In the genomic region with DNA sequence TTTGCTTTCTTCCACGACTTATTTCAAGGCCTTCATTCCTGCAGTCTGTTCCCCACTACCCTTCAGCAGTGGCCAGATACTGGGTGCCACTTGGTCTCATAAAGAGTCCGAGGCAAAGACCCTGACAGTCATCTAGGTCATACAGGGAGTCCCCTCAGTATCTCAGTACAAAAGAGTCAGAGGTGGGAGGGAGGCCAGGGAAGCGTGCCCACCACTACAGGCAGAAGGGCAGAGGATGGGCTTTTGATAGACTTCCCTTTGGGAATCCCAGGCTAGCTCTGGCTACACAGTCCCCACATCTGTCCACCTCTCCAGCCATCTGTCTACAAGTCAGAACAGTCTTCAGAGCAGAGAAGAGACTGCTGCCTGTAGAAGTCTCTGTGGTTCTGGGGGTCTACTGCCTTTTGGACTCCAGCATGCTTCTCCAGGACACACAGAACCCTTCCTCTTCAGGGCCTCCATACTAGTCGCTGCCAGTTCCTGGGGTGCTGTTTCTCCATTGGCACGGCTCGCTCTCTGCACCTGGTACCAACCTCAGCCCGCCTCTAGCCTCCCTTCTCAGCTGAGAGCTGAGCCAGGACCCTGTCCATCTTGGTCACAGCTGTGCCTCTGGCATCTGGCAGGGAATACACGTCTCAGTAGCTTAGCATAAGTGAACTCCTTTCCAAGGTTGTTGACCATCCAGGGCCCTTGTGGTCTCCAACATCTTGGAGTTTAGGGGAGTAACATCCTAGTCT, we compare ENCODE assay signal across 17 mouse cellular contexts. TPM values are rescaled to one million over a fixed set of nuclear protein-coding genes. Genes with fewer than 3 reads are reported as not detected.
DNase-seq lines count a peak whose midpoint lies in the region; ATAC-seq and TF ChIP-seq lines count a peak whose summit lies in the region.
"Had no signal": no experiment of that assay in that cellular context is flagged by ENCODE, and none has a peak within 500 bp of the region (broad histone marks: within the 10 kb centered on the region; RNA-seq: fewer than 3 reads in every experiment).

No protein-coding gene starts in this region.

- H3K27me3 ChIP-seq in heart, embryonic 16.5 days (ENCODE audit: control insufficient read depth, insufficient read depth, low read length) = no peaks in the 10 kb centered on the region
- H3K27me3 ChIP-seq in heart, embryonic 12.5 days (replicated peaks) = no peaks in the 10 kb centered on the region
- H3K27me3 ChIP-seq in intestine, postnatal 0 days (replicated peaks; ENCODE audit: control insufficient read depth, insufficient read depth, low read length) = no peaks in the 10 kb centered on the region
- H3K27me3 ChIP-seq: forebrain, embryonic 13.5 days; limb, embryonic 13.5 days; neural tube, embryonic 13.5 days had no signal

- no peak for TF ChIP-seq CTCF in left cerebral cortex, adult 2 months (IDR thresholded peaks at IDR 0.05)
- no peak for TF ChIP-seq CTCF in intestine, postnatal 0 days (IDR thresholded peaks at IDR 0.05; ENCODE audit: low read depth)

- no peaks in the 10 kb centered on the region for H3K9me3 ChIP-seq in heart, embryonic 16.5 days (replicated peaks; ENCODE audit: control insufficient read depth, low read length)
- no peaks in the 10 kb centered on the region for H3K9me3 ChIP-seq in heart, embryonic 12.5 days (replicated peaks)
- no peaks in the 10 kb centered on the region for H3K9me3 ChIP-seq in intestine, postnatal 0 days (ENCODE audit: control insufficient read depth)
- H3K9me3 ChIP-seq: embryonic facial prominence, embryonic 10.5 days; forebrain, embryonic 13.5 days; limb, embryonic 13.5 days; midbrain, embryonic 10.5 days; neural tube, embryonic 13.5 days had no signal

- peak; percentile 29 for DNase-seq in cerebellum, adult 9-10 months
- DNase-seq in cerebellum, postnatal 36 days = no peak
- no peak for DNase-seq in left cerebral cortex, adult 2 months (ENCODE audit: extremely low spot score in 1 of 2, low spot score in 2 of 2)
- no peak for DNase-seq in left cerebral cortex, adult 9 months (ENCODE audit: low spot score in 2 of 2)
- DNase-seq in B cell, adult 2 months = no peak
- DNase-seq: adrenal gland, adult 2 months; cerebellum, adult 8-10 months; lung, postnatal 36 days; thymus, postnatal 14 days had no signal

- 0 out of 2 replicates have a peak, but pooled peaks cover 5% of the 10 kb centered on the region for H3K36me3 ChIP-seq in heart, embryonic 16.5 days (ENCODE audit: control insufficient read depth, insufficient read depth)
- peaks cover 26% of the 10 kb centered on the region for H3K36me3 ChIP-seq in heart, embryonic 12.5 days
- peaks cover 12% of the 10 kb centered on the region; the same call in 1 of the 2 replicates for H3K36me3 ChIP-seq in intestine, postnatal 0 days (ENCODE audit: control insufficient read depth, insufficient read depth)
- H3K36me3 ChIP-seq: neural tube, embryonic 13.5 days had no signal

- no peak overlapping the region for H3K9ac ChIP-seq in heart, embryonic 16.5 days (ENCODE audit: low read length)
- H3K9ac ChIP-seq in heart, embryonic 12.5 days = no peak overlapping the region
- H3K9ac ChIP-seq in intestine, postnatal 0 days (ENCODE audit: low read depth, low read length) = no peak overlapping the region
- H3K9ac ChIP-seq: forebrain, embryonic 13.5 days; limb, embryonic 13.5 days; neural tube, embryonic 13.5 days had no signal

- 77% methylated on average over 7 of the region's 8 CpGs for WGBS in heart, embryonic 16.5 days
- WGBS in heart, embryonic 12.5 days = 72% methylated on average over 8 of the region's 8 CpGs
- WGBS in intestine, postnatal 0 days = 78% methylated on average over 8 of the region's 8 CpGs

- ATAC-seq in heart, embryonic 16.5 days (replicated peaks; ENCODE audit: extremely low read depth, insufficient read depth, low FRiP score) = no peak
- no peak for ATAC-seq in heart, embryonic 12.5 days (ENCODE audit: insufficient number of reproducible peaks, low FRiP score)
- ATAC-seq in intestine, postnatal 0 days = no peak
- ATAC-seq: forebrain, embryonic 13.5 days had no signal

- H3K27ac ChIP-seq in heart, embryonic 16.5 days (ENCODE audit: low read length) = 0 out of 2 replicates have a peak overlapping the region, but pooled peaks have one; percentile 16
- H3K27ac ChIP-seq in heart, embryonic 12.5 days (ENCODE audit: poor library complexity, severe bottlenecking) = no peak overlapping the region
- peak overlapping the region; percentile 47; the same call in 1 of the 2 replicates for H3K27ac ChIP-seq in left cerebral cortex, adult 2 months
- H3K27ac ChIP-seq in intestine, postnatal 0 days (ENCODE audit: low read depth, low read length) = peak overlapping the region; percentile 82
- H3K27ac ChIP-seq: embryonic facial prominence, embryonic 10.5 days; forebrain, embryonic 13.5 days; limb, embryonic 13.5 days; midbrain, embryonic 10.5 days; neural tube, embryonic 13.5 days had no signal

- peaks cover 20% of the 10 kb centered on the region for H3K4me1 ChIP-seq in heart, embryonic 16.5 days (ENCODE audit: control insufficient read depth, insufficient read depth, low read length)
- H3K4me1 ChIP-seq in heart, embryonic 12.5 days (replicated peaks) = peaks cover 11% of the 10 kb centered on the region
- 0 out of 2 replicates have a peak, but pooled peaks cover 4% of the 10 kb centered on the region for H3K4me1 ChIP-seq in intestine, postnatal 0 days (replicated peaks; ENCODE audit: control insufficient read depth, insufficient read depth, low read length)
- H3K4me1 ChIP-seq: embryonic facial prominence, embryonic 10.5 days; forebrain, embryonic 13.5 days; limb, embryonic 13.5 days; midbrain, embryonic 10.5 days; neural tube, embryonic 13.5 days had no signal

- no peak overlapping the region for H3K4me3 ChIP-seq in heart, embryonic 16.5 days (ENCODE audit: low read length)
- H3K4me3 ChIP-seq in heart, embryonic 12.5 days = no peak overlapping the region
- H3K4me3 ChIP-seq in left cerebral cortex, adult 2 months = no peak overlapping the region
- no peak overlapping the region for H3K4me3 ChIP-seq in intestine, postnatal 0 days (ENCODE audit: low read depth, low read length)
- H3K4me3 ChIP-seq: embryonic facial prominence, embryonic 10.5 days; forebrain, embryonic 13.5 days; limb, embryonic 13.5 days; midbrain, embryonic 10.5 days; neural tube, embryonic 13.5 days had no signal

- intact Hi-C loops in left cerebral cortex, adult 2 months (cut with DNase I) = no loop called here

- H3K4me2 ChIP-seq in heart, embryonic 16.5 days (ENCODE audit: low read depth, low read length) = no peak overlapping the region
- H3K4me2 ChIP-seq in heart, embryonic 12.5 days = no peak overlapping the region
- no peak overlapping the region for H3K4me2 ChIP-seq in intestine, postnatal 0 days (replicated peaks; ENCODE audit: low read depth)
- H3K4me2 ChIP-seq: forebrain, embryonic 13.5 days; limb, embryonic 13.5 days; neural tube, embryonic 13.5 days had no signal

RNA-seq across cellular contexts. Expression of gene Plekhf1, which starts 9.0 kb away (rescaled TPM):
- polyA plus RNA-seq in heart, embryonic 16.5 days (2015; fragmentation: Nextera tagmentation; extraction: Ambion mirVana) = 7.3 and 7.7 TPM in 2 replicates
- 1.7 TPM in 2 replicates for polyA plus RNA-seq in heart, embryonic 12.5 days (2016; fragmentation: Nextera tagmentation; extraction: Ambion mirVana)
- 1 to 10 TPM; 2.3 to 2.5 TPM for total RNA-seq in left cerebral cortex, adult 2 months (2021)
- 5.2 and 5.9 TPM in 2 replicates for polyA plus RNA-seq in intestine, postnatal 0 days (2015; fragmentation: Nextera tagmentation; extraction: Ambion mirVana)

RNA-seq across cellular contexts. Expression of gene 1600014C10Rik, which starts 35.8 kb away (rescaled TPM):
- polyA plus RNA-seq in heart, embryonic 16.5 days (2015; fragmentation: Nextera tagmentation; extraction: Ambion mirVana) = 20.0 and 25.9 TPM in 2 replicates
- 13.5 and 14.1 TPM in 2 replicates for polyA plus RNA-seq in heart, embryonic 12.5 days (2016; fragmentation: Nextera tagmentation; extraction: Ambion mirVana)
- 10 to 100 TPM; 20.7 to 24.0 TPM for total RNA-seq in left cerebral cortex, adult 2 months (2021)
- 16.9 and 18.2 TPM in 2 replicates for polyA plus RNA-seq in intestine, postnatal 0 days (2015; fragmentation: Nextera tagmentation; extraction: Ambion mirVana)

RNA-seq across cellular contexts. Expression of gene Pop4, which starts 52.4 kb away (rescaled TPM):
- polyA plus RNA-seq in heart, embryonic 16.5 days (2015; fragmentation: Nextera tagmentation; extraction: Ambion mirVana) = 37.3 and 41.2 TPM in 2 replicates
- polyA plus RNA-seq in heart, embryonic 12.5 days (2016; fragmentation: Nextera tagmentation; extraction: Ambion mirVana) = 41.6 and 42.4 TPM in 2 replicates
- 10 to 100 TPM; 19.9 to 22.8 TPM for total RNA-seq in left cerebral cortex, adult 2 months (2021)
- polyA plus RNA-seq in intestine, postnatal 0 days (2015; fragmentation: Nextera tagmentation; extraction: Ambion mirVana) = 20.6 and 23.2 TPM in 2 replicates
